Mouse (Mus musculus): Measurements from ENCODE around the gene Ccl17.
"Not testable (repeated sequence)": the region's sequence is repeated elsewhere in the genome, so short reads cannot be mapped to it uniquely, and the experiment has no call there.

Gene Ccl17

DNA sequence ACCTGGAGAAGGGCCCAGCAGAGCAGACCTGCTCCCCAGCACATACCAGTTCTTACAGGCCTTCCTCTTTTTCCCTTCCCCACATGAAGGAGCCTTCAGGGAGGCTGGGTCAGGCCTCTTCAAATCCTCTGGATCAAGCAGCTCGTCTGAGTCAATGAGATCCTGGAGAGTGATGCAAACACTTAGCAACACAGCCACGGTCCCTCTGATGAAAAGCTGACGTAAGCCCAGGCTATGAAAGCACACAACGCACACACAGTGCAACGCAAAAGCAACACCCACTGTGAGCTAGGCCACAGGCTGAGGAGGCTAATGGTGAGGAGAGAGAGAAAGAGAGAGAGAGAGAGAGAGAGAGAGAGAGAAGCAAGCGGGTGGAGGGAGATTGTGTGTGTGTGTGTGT lies 14.9 kb downstream of the Ccl17 start:
- no peak for DNase-seq (ENCODE audit: low read depth, low spot score)

DNA sequence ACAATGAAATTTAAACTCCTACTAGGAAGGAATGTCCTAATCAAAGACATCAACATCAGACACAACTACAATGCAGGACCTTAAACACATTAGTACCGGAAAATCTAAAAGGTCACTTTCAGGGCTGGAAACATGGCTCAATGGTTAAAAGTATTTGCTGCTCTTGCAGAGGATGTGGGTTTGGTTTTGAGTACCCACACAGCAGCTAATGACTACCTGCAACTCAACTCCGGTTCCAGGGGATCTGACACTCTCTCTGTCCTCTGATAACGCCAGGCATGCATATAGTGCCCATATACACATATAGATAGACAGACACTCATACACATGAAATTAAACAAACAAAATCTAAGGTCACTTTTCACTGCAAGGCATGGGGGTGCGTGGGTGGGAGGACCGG lies 16.0 kb downstream of the Ccl17 start:
- no peak for DNase-seq (ENCODE audit: low read depth, low spot score)

- DNase-seq (ENCODE audit: low read depth, low spot score): no peak
Measured at GRCm38 (mm10) chr8:94828284-94828683, 18.0 kb downstream of the Ccl17 start.

DNA sequence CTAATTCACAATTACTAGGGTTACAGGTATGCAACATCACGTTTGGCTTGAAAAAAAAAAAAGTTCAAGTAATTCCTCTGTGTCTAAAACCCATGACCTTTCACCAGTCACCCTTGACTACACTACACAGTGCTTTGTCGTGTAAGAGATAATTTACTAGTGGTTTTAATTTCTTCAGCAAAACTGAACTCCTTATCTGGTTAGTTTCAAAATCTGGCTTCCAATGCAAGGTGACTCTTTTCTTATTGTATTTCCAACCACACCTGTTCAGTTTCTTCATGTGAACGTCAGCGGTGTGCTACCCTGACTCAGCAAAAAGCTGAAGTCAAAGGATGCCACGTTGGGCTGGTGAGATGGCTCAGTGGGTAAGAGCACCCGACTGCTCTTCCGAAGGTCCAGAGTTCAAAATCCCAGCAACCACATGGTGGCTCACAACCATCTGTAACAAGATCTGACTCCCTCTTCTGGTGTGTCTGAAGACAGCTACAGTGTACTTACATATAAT lies 23.7 kb downstream of the Ccl17 start:
- not testable (repeated sequence) for DNase-seq (ENCODE audit: low read depth, low spot score)

GRCm38 (mm10) chr8:94835751-94836150 lies 25.5 kb downstream of the Ccl17 start:
- DNase-seq (ENCODE audit: low read depth, low spot score): not testable (repeated sequence)

DNA sequence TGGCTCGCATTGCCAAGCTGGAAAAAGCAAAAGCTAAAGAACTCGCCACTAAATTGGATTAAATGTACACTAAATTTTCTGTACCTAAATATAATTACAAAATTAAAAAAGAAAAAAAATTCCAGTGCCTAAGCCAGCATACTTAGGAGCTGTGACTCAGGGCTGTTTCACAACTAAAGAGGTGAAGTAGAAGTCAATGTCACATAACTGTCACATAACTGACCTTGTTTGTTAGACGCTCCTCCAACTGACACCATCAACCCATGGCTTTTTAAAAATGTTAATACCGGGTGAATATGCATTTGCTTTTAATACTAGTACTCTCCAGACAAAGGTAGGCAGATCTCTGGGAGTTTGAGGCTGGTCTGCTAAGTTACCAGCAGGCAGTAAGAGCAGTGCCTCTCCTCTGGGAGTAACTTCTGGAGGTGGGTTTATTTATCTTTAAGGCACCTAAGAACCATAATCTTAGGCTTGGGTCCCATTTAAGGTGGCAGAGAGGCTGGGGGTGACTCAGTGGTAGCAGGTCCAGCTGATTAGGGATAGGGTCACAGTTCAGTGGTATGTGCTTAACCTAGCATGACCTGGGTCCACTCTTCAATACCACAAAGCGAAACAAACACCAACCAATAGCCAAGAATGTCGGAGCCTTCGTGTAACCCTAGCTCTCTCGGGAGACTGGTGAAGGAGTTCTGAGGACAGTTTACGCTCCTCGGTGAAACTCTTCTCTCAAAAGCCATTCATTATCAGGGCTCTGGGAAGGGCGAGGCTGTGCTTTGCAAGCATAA lies 26.4 kb downstream of the Ccl17 start:
- no peak for DNase-seq (ENCODE audit: low read depth, low spot score)

DNA sequence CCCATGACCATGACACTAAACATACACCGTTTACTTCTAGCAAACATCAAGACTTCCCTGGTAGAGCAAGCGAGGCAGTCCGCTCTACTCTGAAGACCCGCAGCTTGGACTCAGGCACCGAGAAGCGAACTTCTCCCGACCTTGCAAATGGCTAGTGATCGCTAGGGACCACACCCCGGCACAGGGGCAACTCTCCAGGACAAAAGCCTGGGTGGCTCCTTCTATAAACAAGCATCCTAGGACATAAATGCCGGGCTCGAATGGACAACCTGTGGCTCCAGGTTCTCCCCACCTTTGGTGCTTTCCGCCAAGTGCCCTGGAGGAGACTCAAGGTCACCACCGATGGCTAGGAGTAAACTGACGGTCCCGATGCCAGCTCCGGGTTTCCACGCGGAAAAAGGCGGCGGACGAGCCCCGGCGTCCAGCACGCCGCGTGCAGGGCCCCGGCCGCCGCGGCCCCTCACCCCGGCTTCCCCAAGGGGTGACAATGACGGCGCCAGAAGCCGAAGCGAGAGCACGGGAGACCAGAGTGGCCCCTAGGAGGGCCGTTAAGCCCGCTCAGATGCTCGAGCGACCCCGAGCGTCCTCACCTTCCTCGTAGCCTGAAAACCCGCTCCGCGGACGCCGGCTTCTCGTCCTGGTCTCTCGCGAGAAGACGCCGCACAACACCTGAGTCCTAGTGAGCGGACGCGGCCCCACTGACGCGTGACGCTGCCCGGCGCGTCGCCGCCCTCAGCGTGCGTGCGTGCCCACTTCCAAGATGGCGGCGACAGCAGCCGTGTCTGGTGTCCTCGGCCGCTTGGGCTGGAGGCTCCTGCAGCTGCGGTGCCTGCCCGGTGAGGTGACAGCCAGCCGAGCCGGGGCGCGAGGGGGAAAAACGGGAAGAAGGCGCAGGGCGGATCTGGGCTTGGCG lies 27.7 kb downstream of the Ccl17 start, which contains the start of the genes Coq9 and Ciapin1:
Coq9 (plus strand) TSS at position 660 of the 913 bp plus-strand sequence.
Ciapin1 (minus strand) TSS at position 697 of the 913 bp plus-strand sequence.
- DNase-seq (ENCODE audit: low read depth, low spot score): peak; percentile 97

DNA sequence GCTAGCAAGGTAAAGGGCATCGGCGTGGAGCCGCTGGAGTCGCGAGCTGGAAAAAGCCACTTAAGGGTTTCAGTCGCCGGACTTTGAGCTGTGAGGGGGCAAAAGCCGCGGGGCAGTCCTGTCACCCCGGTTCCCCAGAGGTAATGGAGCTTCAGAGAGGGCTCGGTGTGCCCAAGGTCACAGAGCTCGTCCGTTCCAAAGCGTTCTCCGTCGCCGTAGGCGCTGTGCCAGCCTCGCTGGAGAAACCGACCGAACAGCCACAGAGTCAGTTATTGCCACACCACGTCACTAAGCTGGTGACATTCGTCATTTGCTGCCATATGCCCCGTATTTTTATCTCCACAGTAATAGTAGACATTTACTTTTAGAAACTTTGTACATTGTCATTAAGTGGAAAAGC lies 28.3 kb downstream of the Ccl17 start:
- peak; percentile 77 for DNase-seq (ENCODE audit: low read depth, low spot score)

GRCm38 (mm10) chr8:94841183-94841582 lies 30.9 kb downstream of the Ccl17 start:
- no peak for DNase-seq (ENCODE audit: low read depth, low spot score)

DNA sequence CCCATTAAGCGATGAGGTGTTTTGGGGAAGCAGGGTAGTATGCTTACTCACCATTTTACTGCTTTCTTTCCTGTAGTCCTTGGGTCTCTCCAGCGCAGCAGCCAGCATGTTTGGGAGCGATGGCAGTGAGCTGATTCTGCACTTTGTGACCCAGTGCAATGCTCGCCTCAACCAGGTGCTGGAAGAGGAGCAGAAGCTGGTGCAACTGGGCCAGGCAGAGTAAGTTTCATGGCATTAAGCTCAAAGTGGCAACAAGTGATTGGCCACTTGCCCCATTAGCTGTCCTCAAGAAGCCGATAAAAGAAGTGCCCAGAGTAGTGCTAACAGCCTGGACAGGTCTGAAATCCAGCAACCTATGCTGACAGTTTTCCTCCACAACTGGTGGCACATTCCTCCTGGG lies 39.8 kb downstream of the Ccl17 start:
- no peak for DNase-seq (ENCODE audit: low read depth, low spot score)

DNA sequence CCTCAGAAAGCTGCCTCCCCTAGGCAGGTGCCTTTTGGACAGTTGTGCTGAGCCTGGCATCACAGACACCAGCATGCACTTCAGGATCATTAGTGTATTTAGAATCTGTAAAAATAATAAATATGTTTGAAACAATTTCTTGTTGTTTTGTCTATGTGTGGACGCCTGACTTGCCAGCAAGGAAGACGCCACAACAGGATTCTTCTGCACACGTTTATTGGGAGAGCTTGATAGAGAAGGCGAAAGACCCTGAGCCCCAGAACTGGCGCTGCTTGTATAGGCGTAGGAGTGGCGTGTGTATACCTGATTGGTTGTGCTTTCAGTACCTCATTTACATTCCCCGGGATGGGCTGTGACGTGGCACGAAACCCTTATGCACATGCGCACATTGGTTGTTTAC lies 44.5 kb downstream of the Ccl17 start:
- DNase-seq (ENCODE audit: low read depth, low spot score): not testable (repeated sequence)

GRCm38 (mm10) chr8:94857011-94857345 lies 46.7 kb downstream of the Ccl17 start:
- DNase-seq (ENCODE audit: low read depth, low spot score): no peak

DNA sequence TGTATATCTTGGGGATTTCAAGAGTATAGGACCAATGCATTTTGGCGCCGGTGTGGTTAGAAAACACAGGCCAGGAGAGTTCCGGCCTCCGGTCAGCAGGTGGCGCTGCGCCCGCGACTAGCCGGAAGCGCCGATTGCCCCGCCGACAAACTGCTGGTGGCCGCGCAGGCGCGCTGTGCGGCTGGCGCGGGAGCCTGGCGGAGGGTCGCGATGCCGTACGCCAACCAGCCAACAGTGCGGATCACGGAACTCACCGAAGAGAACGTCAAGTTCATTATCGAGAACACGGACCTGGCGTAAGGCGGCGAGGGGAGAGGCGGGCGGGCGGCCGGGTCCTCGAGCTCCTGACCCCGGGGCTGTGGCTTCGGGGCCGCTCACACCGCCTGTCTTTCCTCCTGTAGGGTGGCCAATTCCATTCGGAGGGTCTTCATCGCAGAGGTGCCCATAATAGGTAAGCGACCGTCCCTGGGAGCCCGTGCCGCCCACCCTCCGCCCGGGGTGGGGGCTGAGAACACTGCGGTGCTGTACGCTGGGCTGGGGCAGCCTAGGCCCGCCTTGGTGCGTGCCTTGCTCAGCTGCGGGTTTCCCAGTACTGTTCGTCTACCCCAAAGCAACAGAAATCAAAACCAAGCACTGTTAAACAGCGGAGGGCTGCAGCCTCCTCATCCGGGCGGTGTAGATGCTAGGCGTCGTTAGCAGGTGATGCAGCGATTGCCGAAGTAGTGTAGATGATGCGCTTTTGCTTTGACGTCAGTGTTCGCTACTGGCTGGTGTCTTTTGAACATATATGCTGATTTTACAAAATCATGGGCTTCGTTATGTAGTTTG lies 47.3 kb downstream of the Ccl17 start, which contains the start of gene Polr2c:
Polr2c (plus strand) TSS at position 105 of the 828 bp plus-strand sequence.
- peak; percentile 89 for DNase-seq (ENCODE audit: low read depth, low spot score)

GRCm38 (mm10) chr8:94861352-94861910 lies 51.2 kb downstream of the Ccl17 start:
- DNase-seq (ENCODE audit: low read depth, low spot score): peak; percentile 68
